Mouse (Mus musculus) 3T3-L1 (cell line): ENCODE measurements around the gene Sct.

Source experiments
- DNase-seq: peaks from one replicate; pipeline ENCODE4 v3.0.0-alpha.2; 2015; ENCODE audit warnings: low read depth, low spot score

Sct gene

DNA sequence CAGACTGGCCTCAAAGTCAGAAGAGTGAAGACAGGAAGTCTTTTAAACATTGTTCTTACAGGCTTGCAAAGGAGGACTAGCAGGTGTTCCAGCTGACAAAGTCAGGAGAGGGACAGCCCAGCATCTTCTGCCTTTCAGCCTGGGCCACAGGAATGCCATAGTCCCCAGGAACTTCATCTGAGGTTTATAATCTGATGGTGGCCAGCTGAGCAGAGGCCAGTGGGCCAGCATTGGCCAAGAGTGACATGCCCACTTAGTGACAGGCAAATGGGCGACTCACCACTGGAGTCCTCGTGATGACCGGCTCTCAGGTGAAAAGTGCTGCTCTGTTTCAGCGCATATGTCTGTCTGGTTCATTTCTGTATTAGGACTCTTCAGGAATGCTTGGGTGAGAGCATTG lies 48.4 kb downstream of the Sct start:
- DNase-seq = no peak

DNA sequence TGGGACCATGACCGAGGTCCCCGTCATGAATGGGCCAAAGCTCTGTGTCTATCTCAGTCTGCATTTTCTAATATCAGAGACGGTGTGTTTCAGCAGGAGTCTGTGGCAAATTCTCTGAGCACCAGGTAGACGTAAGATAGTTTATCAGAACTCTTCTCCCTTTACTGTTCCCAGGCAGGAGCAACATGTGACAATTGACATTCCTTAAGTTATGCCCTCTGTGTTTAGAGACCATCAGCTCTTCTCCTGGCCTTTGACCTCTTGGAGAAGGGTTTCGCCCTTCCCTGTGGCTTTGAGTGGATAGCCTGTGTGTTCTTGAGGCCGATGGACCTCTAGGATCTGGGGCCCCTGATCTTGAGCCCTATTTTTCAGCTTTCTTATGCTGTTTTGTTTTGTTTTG lies 49.2 kb downstream of the Sct start:
- no peak for DNase-seq
